Mouse (Mus musculus) cerebellum, adult 2 months (tissue): Measurements from ENCODE around the gene Nubpl. TPM values are rescaled to one million over a fixed set of nuclear protein-coding genes. Genes with fewer than 3 reads are reported as not detected.

Source experiments
- DNase-seq, 2 experiments: peaks; one replicate each; pipeline ENCODE4 v3.0.0; 2021
- H3K27ac ChIP-seq: fragments of 200-500 bp; 2 replicates; pipeline ENCODE4 v1.5.1; 2012; ENCODE audit warnings: low read length, control low read depth, inconsistent platforms; ENCODE audit not compliant: insufficient read depth
- H3K27me3 ChIP-seq: fragments of 200-500 bp; 2 replicates; pipeline ENCODE4 v1.6.1; 2012; ENCODE audit warnings: inconsistent platforms, mild to moderate bottlenecking, low read length, moderate library complexity; ENCODE audit not compliant: control insufficient read depth, insufficient read depth
- H3K4me1 ChIP-seq: fragments of 200-500 bp; 2 replicates; pipeline ENCODE4 v1.6.1; 2011; ENCODE audit warnings: low read length; ENCODE audit not compliant: control insufficient read depth, insufficient read depth
- H3K4me3 ChIP-seq: fragments of 200-500 bp; replicated peaks from 2 replicates; pipeline ENCODE3; 2011; ENCODE audit warnings: mild to moderate bottlenecking, low read depth, low read length, control low read depth; ENCODE audit not compliant: insufficient read depth
- CTCF ChIP-seq: fragments of 200-500 bp; IDR thresholded peaks from 2 replicates; pipeline ENCODE4 v1.5.1; 2011; ENCODE audit warnings: low read depth, mild to moderate bottlenecking, control low read depth, low read length, moderate library complexity, borderline replicate concordance; ENCODE audit not compliant: insufficient read depth
- POLR2A ChIP-seq: fragments of 200-500 bp; IDR thresholded peaks from 2 replicates; pipeline ENCODE4 v1.6.1; 2011; ENCODE audit warnings: low read length, control low read depth, borderline replicate concordance; ENCODE audit not compliant: insufficient read depth
- WGBS: fragments of 180-500 bp; shearing (Covaris S2); methylation state at CpG from one replicate; pipeline ENCODE4 v1.1.7; 2018; 5-methylcytosine and 5-hydroxymethylcytosine counted together
- polyA plus RNA-seq: library from polyadenylated mRNA; depleted of rRNA; stranded (reverse); fragments of >200 nt; gene quantifications from 2 replicates; pipeline ENCODE4 v1.2.3, GENCODE M21; 2012

Gene Nubpl
- polyA plus RNA-seq, 1 experiment: 3.6 TPM

GRCm38 (mm10) chr12:52146639-52147038 lies 49.1 kb downstream of the Nubpl start:
- no peak for DNase-seq
- Histone ChIP-seq H3K4me1 (no peaks in the 10 kb centered on the region), H3K27me3 (no peaks in the 10 kb centered on the region), H3K4me3 (no peak overlapping the region), H3K27ac (no peak overlapping the region)
- TF ChIP-seq POLR2A (no peak), CTCF (no peak)
- whole genome bisulfite sequencing: 93% methylated on average over 2 of the region's 2 CpGs

- no peak overlapping the region for H3K4me3 ChIP-seq
- TF ChIP-seq POLR2A (no peak), CTCF (no peak)
- H3K4me1 ChIP-seq: no peaks in the 10 kb centered on the region
- H3K27ac ChIP-seq: no peak overlapping the region
- H3K27me3 ChIP-seq: no peaks in the 10 kb centered on the region
- WGBS: 84% methylated on average over 3 of the region's 3 CpGs
- no peak for DNase-seq
These were observed 51.9 kb downstream of the Nubpl start for GRCm38 (mm10) chr12:52149448-52149847.

GRCm38 (mm10) chr12:52152071-52152470 lies 54.5 kb downstream of the Nubpl start:
- 90% methylated on average over 3 of the region's 3 CpGs for WGBS
- DNase-seq: no peak
- TF ChIP-seq CTCF (no peak), POLR2A (no peak)
- Histone ChIP-seq H3K4me3 (no peak overlapping the region), H3K27ac (no peak overlapping the region), H3K4me1 (no peaks in the 10 kb centered on the region), H3K27me3 (no peaks in the 10 kb centered on the region)

- no peaks in the 10 kb centered on the region for H3K4me1 ChIP-seq
- WGBS: 88% methylated on average over 4 of the region's 4 CpGs
- no peak for DNase-seq
- H3K27ac ChIP-seq: no peak overlapping the region
- TF ChIP-seq POLR2A: no peak
- TF ChIP-seq CTCF: no peak
- H3K4me3 ChIP-seq: no peak overlapping the region
- H3K27me3 ChIP-seq: no peaks in the 10 kb centered on the region
These were observed 57.4 kb downstream of the Nubpl start for GRCm38 (mm10) chr12:52154906-52155305.

- TF ChIP-seq CTCF (no peak), POLR2A (no peak)
- Histone ChIP-seq H3K4me3 (no peak overlapping the region), H3K4me1 (no peaks in the 10 kb centered on the region), H3K27ac (no peak overlapping the region), H3K27me3 (no peaks in the 10 kb centered on the region)
- no peak for DNase-seq
These were observed 66.9 kb downstream of the Nubpl start for GRCm38 (mm10) chr12:52164414-52164813.

GRCm38 (mm10) chr12:52186205-52186793 lies 88.8 kb downstream of the Nubpl start:
- DNase-seq: no peak
- H3K27me3 ChIP-seq: no peaks in the 10 kb centered on the region
- WGBS: 76% methylated on average over 1 of the region's 1 CpGs
- H3K4me3 ChIP-seq: no peak overlapping the region
- no peak for TF ChIP-seq CTCF
- H3K4me1 ChIP-seq: no peaks in the 10 kb centered on the region
- no peak overlapping the region for H3K27ac ChIP-seq

- Histone ChIP-seq H3K27me3 (no peaks in the 10 kb centered on the region), H3K4me3 (no peak overlapping the region), H3K4me1 (no peaks in the 10 kb centered on the region), H3K27ac (no peak overlapping the region)
- DNase-seq: no peak
- TF ChIP-seq POLR2A: no peak
- TF ChIP-seq CTCF: no peak
- 29% methylated on average over 5 of the region's 5 CpGs for WGBS
These were observed 89.5 kb downstream of the Nubpl start for GRCm38 (mm10) chr12:52186963-52187590.

GRCm38 (mm10) chr12:52198471-52198870 lies 100.9 kb downstream of the Nubpl start:
- H3K4me3 ChIP-seq: no peak overlapping the region
- no peak for DNase-seq
- H3K27ac ChIP-seq: no peak overlapping the region
- TF ChIP-seq POLR2A (no peak), CTCF (no peak)
- H3K4me1 ChIP-seq: no peaks in the 10 kb centered on the region
- WGBS: 87% methylated on average over 4 of the region's 4 CpGs
- H3K27me3 ChIP-seq: no peaks in the 10 kb centered on the region

- DNase-seq: no peak
These were observed 111.6 kb downstream of the Nubpl start for GRCm38 (mm10) chr12:52209121-52209610.

More at GRCm38 (mm10) chr12:52209121-52209610, 111.6 kb downstream of the Nubpl start:
- Histone ChIP-seq H3K27ac (no peak overlapping the region), H3K4me1 (no peaks in the 10 kb centered on the region), H3K27me3 (no peaks in the 10 kb centered on the region), H3K4me3 (no peak overlapping the region)
- 80% methylated on average over 3 of the region's 3 CpGs for WGBS
- TF ChIP-seq POLR2A (no peak), CTCF (no peak)
